ENCODE assay signal across 8 mouse cellular contexts in the genomic region with DNA sequence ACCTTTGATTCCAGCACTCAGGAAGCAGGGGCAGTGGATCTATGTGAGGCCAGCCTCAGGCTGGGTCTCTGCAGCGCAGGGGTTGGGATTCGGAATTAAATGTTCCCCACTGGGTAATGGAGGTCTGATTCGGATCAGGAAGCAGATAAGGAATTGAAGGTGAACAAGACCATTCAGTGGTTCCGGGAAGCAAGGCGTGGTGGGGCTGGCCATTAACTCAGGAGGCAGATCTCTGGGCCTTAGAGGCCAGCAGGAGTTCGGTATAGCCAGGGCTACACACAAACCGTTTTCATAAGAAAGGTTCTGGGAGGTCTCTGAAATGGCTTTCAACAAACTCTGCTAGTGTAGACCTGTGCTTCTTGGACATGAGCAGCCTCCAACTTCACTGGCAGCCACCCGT. TPM values are rescaled to one million over a fixed set of nuclear protein-coding genes. Genes with fewer than 3 reads are reported as not detected.
A peak's percentile ranks its signal among the peaks of the same experiment; 100 is the strongest.
DNase-seq lines count a peak whose midpoint lies in the region; ATAC-seq and TF ChIP-seq lines count a peak whose summit lies in the region.

No protein-coding gene starts in this region.

- no peak for TF ChIP-seq EP300 in stomach, postnatal 0 days (optimal IDR thresholded peaks at IDR 0.05)

- H3K4me3 ChIP-seq in thymus, adult 2 months (ENCODE audit: control insufficient read depth, insufficient read depth, low read length) = peak overlapping the region; percentile 57
- peak overlapping the region; percentile 99 for H3K4me3 ChIP-seq in limb, embryonic 14.5 days (replicated peaks; ENCODE audit: low read length)
- peak overlapping the region; percentile 41 for H3K4me3 ChIP-seq in stomach, postnatal 0 days (ENCODE audit: low read depth, low read length)

- WGBS in thymus, adult 2 months = 49% methylated on average over 8 of the region's 8 CpGs
- WGBS in limb, embryonic 14.5 days = 24% methylated on average over 8 of the region's 8 CpGs
- 15% methylated on average over 8 of the region's 8 CpGs for WGBS in stomach, postnatal 0 days

- H3K4me2 ChIP-seq in limb, embryonic 14.5 days (replicated peaks; ENCODE audit: low read depth, low read length, severe bottlenecking) = peak overlapping the region; percentile 82
- H3K4me2 ChIP-seq in stomach, postnatal 0 days (replicated peaks; ENCODE audit: low read depth) = peak overlapping the region; percentile 62

- no peak for TF ChIP-seq CTCF in thymus, adult 2 months (IDR thresholded peaks at IDR 0.05; ENCODE audit: borderline replicate concordance, control insufficient read depth, extremely low read depth, insufficient read depth, low read length, poor library complexity)
- TF ChIP-seq CTCF in stomach, postnatal 0 days (IDR thresholded peaks at IDR 0.05; ENCODE audit: low read depth) = no peak

- H3K27me3 ChIP-seq in thymus, adult 2 months (ENCODE audit: control insufficient read depth, insufficient read depth, low read length) = no peaks in the 10 kb centered on the region
- no peaks in the 10 kb centered on the region for H3K27me3 ChIP-seq in limb, embryonic 14.5 days (ENCODE audit: control insufficient read depth, insufficient read depth, low read length)
- H3K27me3 ChIP-seq in stomach, postnatal 0 days (ENCODE audit: control insufficient read depth, insufficient read depth, low read length) = no peaks in the 10 kb centered on the region

- H3K9me3 ChIP-seq in limb, embryonic 14.5 days (ENCODE audit: control insufficient read depth, low read length) = no peaks in the 10 kb centered on the region
- H3K9me3 ChIP-seq in stomach, postnatal 0 days (ENCODE audit: control insufficient read depth, low read length) = no peaks in the 10 kb centered on the region

- no peak for TF ChIP-seq POLR2A in thymus, adult 2 months (IDR thresholded peaks at IDR 0.05; ENCODE audit: control insufficient read depth, extremely low read depth, insufficient read depth, low read length, poor library complexity)
- no peak for TF ChIP-seq POLR2A in limb, embryonic 14.5 days (IDR thresholded peaks at IDR 0.05; ENCODE audit: borderline replicate concordance, extremely low read depth, insufficient read depth, insufficient read length)

- peak overlapping the region; percentile 94 for H3K27ac ChIP-seq in thymus, adult 2 months (ENCODE audit: control insufficient read depth, insufficient read depth, low read length)
- peak overlapping the region; percentile 99 for H3K27ac ChIP-seq in limb, embryonic 14.5 days (replicated peaks; ENCODE audit: low read depth, low read length)
- H3K27ac ChIP-seq in stomach, postnatal 0 days (replicated peaks) = peak overlapping the region; percentile 99

- DNase-seq in embryo, embryonic 11 days = peak; percentile 15
- no peak for DNase-seq in embryo, embryonic 9.5 days (ENCODE audit: extremely low spot score)
- peak; percentile 20 for DNase-seq in thymus, adult 2 months
- no peak for DNase-seq in thymus, postnatal 25 days
- no peak for DNase-seq in limb, embryonic 14.5 days (ENCODE audit: low spot score)
- no peak for DNase-seq in stomach, postnatal 0 days (ENCODE audit: low spot score)
- DNase-seq in urinary bladder, postnatal 25 days (ENCODE audit: low spot score) = no peak
- no peak for DNase-seq in Muller cell, postnatal 12 days (ENCODE audit: inconsistent ontology term)

- H3K9ac ChIP-seq in limb, embryonic 14.5 days (ENCODE audit: low read depth, low read length, severe bottlenecking) = peak overlapping the region; percentile 99
- H3K9ac ChIP-seq in stomach, postnatal 0 days (ENCODE audit: low read length) = peak overlapping the region; percentile 67

- peaks cover 10% of the 10 kb centered on the region for H3K36me3 ChIP-seq in thymus, adult 2 months (ENCODE audit: control insufficient read depth, insufficient read depth, low read length)
- peaks cover 22% of the 10 kb centered on the region for H3K36me3 ChIP-seq in limb, embryonic 14.5 days (ENCODE audit: control insufficient read depth, insufficient read depth, low read length)
- peaks cover 4% of the 10 kb centered on the region; the same call in 1 of the 2 replicates for H3K36me3 ChIP-seq in stomach, postnatal 0 days (ENCODE audit: control insufficient read depth, insufficient read depth, low read length)

- ATAC-seq in limb, embryonic 14.5 days (ENCODE audit: low FRiP score, low read depth) = no peak
- ATAC-seq in stomach, postnatal 0 days (ENCODE audit: low FRiP score, low TSS enrichment) = no peak

- peaks cover 63% of the 10 kb centered on the region for H3K4me1 ChIP-seq in thymus, adult 2 months (replicated peaks; ENCODE audit: control insufficient read depth, insufficient read depth, low read length)
- H3K4me1 ChIP-seq in limb, embryonic 14.5 days (ENCODE audit: control insufficient read depth, insufficient read depth, low read length) = peaks cover 40% of the 10 kb centered on the region
- peaks cover 22% of the 10 kb centered on the region for H3K4me1 ChIP-seq in stomach, postnatal 0 days (replicated peaks; ENCODE audit: control insufficient read depth, insufficient read depth)

RNA-seq across cellular contexts. Expression of a gene that starts 1.4 kb away (rescaled TPM):
- 583 and 703 TPM in 2 replicates for polyA plus RNA-seq in thymus, adult 2 months (2012; rRNA removed)
- polyA plus RNA-seq in limb, embryonic 14.5 days (2012; rRNA removed) = 536 and 644 TPM in 2 replicates
- polyA plus RNA-seq in limb, embryonic 14.5 days (2014; fragmentation: Nextera tagmentation; extraction: Ambion mirVana) = 262 and 279 TPM in 2 replicates
- polyA plus RNA-seq in stomach, postnatal 0 days (2015; fragmentation: Nextera tagmentation; extraction: Ambion mirVana) = 99.3 and 103 TPM in 2 replicates

RNA-seq across cellular contexts. Expression of a gene that starts 21.4 kb away (rescaled TPM):
- polyA plus RNA-seq in thymus, adult 2 months (2012; rRNA removed) = 5.3 and 9.2 TPM in 2 replicates
- 10.3 and 17.3 TPM in 2 replicates for polyA plus RNA-seq in limb, embryonic 14.5 days (2012; rRNA removed)
- polyA plus RNA-seq in limb, embryonic 14.5 days (2014; fragmentation: Nextera tagmentation; extraction: Ambion mirVana) = 5.9 and 8.2 TPM in 2 replicates
- polyA plus RNA-seq in stomach, postnatal 0 days (2015; fragmentation: Nextera tagmentation; extraction: Ambion mirVana) = 0.86 and 0.87 TPM in 2 replicates

RNA-seq across cellular contexts. Expression of a gene that starts 21.6 kb away (rescaled TPM):
- 1.1 and 1.9 TPM in 2 replicates for polyA plus RNA-seq in thymus, adult 2 months (2012; rRNA removed)
- 220 and 326 TPM in 2 replicates for polyA plus RNA-seq in limb, embryonic 14.5 days (2012; rRNA removed)
- polyA plus RNA-seq in limb, embryonic 14.5 days (2014; fragmentation: Nextera tagmentation; extraction: Ambion mirVana) = 61.5 and 79.7 TPM in 2 replicates
- polyA plus RNA-seq in stomach, postnatal 0 days (2015; fragmentation: Nextera tagmentation; extraction: Ambion mirVana) = 5.5 and 7.0 TPM in 2 replicates

RNA-seq across cellular contexts. Expression of a gene that starts 32.0 kb away (rescaled TPM):
- 6.6 and 6.8 TPM in 2 replicates for polyA plus RNA-seq in thymus, adult 2 months (2012; rRNA removed)
- 0.41 and 0.50 TPM in 2 replicates for polyA plus RNA-seq in limb, embryonic 14.5 days (2012; rRNA removed)
- 0.54 and 1.2 TPM in 2 replicates for polyA plus RNA-seq in limb, embryonic 14.5 days (2014; fragmentation: Nextera tagmentation; extraction: Ambion mirVana)
- polyA plus RNA-seq in stomach, postnatal 0 days (2015; fragmentation: Nextera tagmentation; extraction: Ambion mirVana) = 57.6 and 58.0 TPM in 2 replicates

RNA-seq across cellular contexts. Expression of a gene that starts 33.2 kb away (rescaled TPM):
- polyA plus RNA-seq in thymus, adult 2 months (2012; rRNA removed) = 3.7 and 8.9 TPM in 2 replicates
- 0.35 and 1.8 TPM in 2 replicates for polyA plus RNA-seq in limb, embryonic 14.5 days (2012; rRNA removed)
- 0.62 and 1.2 TPM in 2 replicates for polyA plus RNA-seq in limb, embryonic 14.5 days (2014; fragmentation: Nextera tagmentation; extraction: Ambion mirVana)
- 0.30 and 0.55 TPM in 2 replicates for polyA plus RNA-seq in stomach, postnatal 0 days (2015; fragmentation: Nextera tagmentation; extraction: Ambion mirVana)

Comparison
In these comparisons a context has a peak if more than half of its experiments do, and no peak if none do; other contexts are left out.
1. DNase-seq: peak in embryo, embryonic 11 days (single experiment) and thymus, adult 2 months (single experiment); none in embryo, embryonic 9.5 days (single experiment), thymus, postnatal 25 days (single experiment), limb, embryonic 14.5 days (single experiment), stomach, postnatal 0 days (single experiment), urinary bladder, postnatal 25 days (single experiment) and Muller cell, postnatal 12 days (single experiment).
2. H3K4me3 ChIP-seq: peak in every context shown above with its lines; median percentile 99 in limb, embryonic 14.5 days; 57 in thymus, adult 2 months; 41 in stomach, postnatal 0 days.
3. Peak in every context shown above with its lines, with median percentiles within 50 percentile points of each other: H3K27ac ChIP-seq.